Mouse (Mus musculus) ES-E14 (cell line): ENCODE measurements around the gene H2-M10.3. TPM values are rescaled to one million over a fixed set of nuclear protein-coding genes. Genes with fewer than 3 reads are reported as not detected.
A peak's percentile ranks its signal among the peaks of the same experiment; 100 is the strongest.
"Not testable (repeated sequence)": the region's sequence is repeated elsewhere in the genome, so short reads cannot be mapped to it uniquely, and the experiment has no call there.

ENCODE experiments used
- DNase-seq: peaks from one replicate; pipeline ENCODE4 v3.0.0-alpha.2; 2013; ENCODE audit warnings: low read depth, low spot score
- H3K27ac ChIP-seq: 2 replicates; pipeline ENCODE4 v1.5.1; 2012; ENCODE audit warnings: low read depth, mild to moderate bottlenecking, low read length, moderate library complexity, mixed read lengths; ENCODE audit not compliant: poor library complexity, insufficient read depth, severe bottlenecking
- H3K36me3 ChIP-seq: 2 replicates; pipeline ENCODE4 v1.6.1; 2012; ENCODE audit warnings: mild to moderate bottlenecking, low read length, moderate library complexity, mixed read lengths; ENCODE audit not compliant: control insufficient read depth, poor library complexity, insufficient read depth, severe bottlenecking
- H3K4me1 ChIP-seq, 2 experiments: fragments of 150-350 bp in 1 of 2; sonication (generic) in 1 of 2; 2 replicates each; pipeline ENCODE4 v1.6.1; 2012; ENCODE audit warnings: low read length in 2 of 2, mild to moderate bottlenecking in 1 of 2, mixed read lengths in 1 of 2; ENCODE audit not compliant: control insufficient read depth in 2 of 2, insufficient read depth in 2 of 2, poor library complexity in 1 of 2
- H3K4me3 ChIP-seq, 2 experiments: fragments of 150-350 bp in 1 of 2; sonication (generic) in 1 of 2; 2 replicates each; pipeline ENCODE4 v1.5.1; 2012; ENCODE audit warnings: low read length in 2 of 2, low read depth in 1 of 2, mild to moderate bottlenecking in 1 of 2, mixed read lengths in 1 of 2; ENCODE audit not compliant: insufficient read depth in 1 of 2, poor library complexity in 1 of 2, severe bottlenecking in 1 of 2
- H3K9ac ChIP-seq: 2 replicates; pipeline ENCODE4 v1.6.1; 2012; ENCODE audit warnings: low read depth, mild to moderate bottlenecking, low read length, mixed read lengths; ENCODE audit not compliant: poor library complexity, insufficient read depth, severe bottlenecking
- H3K9me3 ChIP-seq: fragments of 150-350 bp; sonication (generic); 2 replicates; pipeline ENCODE4 v1.6.1; 2012; ENCODE audit warnings: low read depth, mild to moderate bottlenecking, low read length; ENCODE audit not compliant: control insufficient read depth, insufficient read depth
- CHD2 ChIP-seq: IDR thresholded peaks from 2 replicates; pipeline ENCODE4 v1.6.1; 2014; ENCODE audit warnings: mild to moderate bottlenecking, low read depth, low read length, inconsistent platforms
- HCFC1 ChIP-seq: IDR thresholded peaks from 2 replicates; pipeline ENCODE4 v1.6.1; 2012; ENCODE audit warnings: low read length, inconsistent platforms, borderline replicate concordance; ENCODE audit not compliant: insufficient read depth
- MAFK ChIP-seq: IDR thresholded peaks from 2 replicates; pipeline ENCODE4 v1.6.1; 2014; ENCODE audit warnings: mild to moderate bottlenecking, low read depth, low read length, inconsistent platforms; ENCODE audit not compliant: insufficient read depth
- ZC3H11A ChIP-seq: IDR thresholded peaks from 2 replicates; pipeline ENCODE4 v1.6.1; 2012; ENCODE audit warnings: low read depth, mild to moderate bottlenecking, inconsistent platforms, low read length, borderline replicate concordance
- ZNF384 ChIP-seq: IDR thresholded peaks from 2 replicates; pipeline ENCODE4 v1.6.1; 2012; ENCODE audit warnings: low read depth, low read length, inconsistent platforms
- in situ Hi-C, 2 experiments: fragments of 600-800 bp; cut with MboI; formaldehyde crosslinking; loops; one replicate each; pipeline ENCODE4 v1.15.1; 2025; ENCODE audit warnings: low sequenced_read_pairs in 2 of 2, inconsistent platforms in 1 of 2; ENCODE audit not compliant: unreplicated experiment in 2 of 2
- total RNA-seq: library from RNA; depleted of rRNA; stranded (reverse); fragments of 300-350 nt; gene quantifications from 2 replicates; pipeline ENCODE4 v1.2.3, GENCODE M21; 2012; rRNA removed

The H2-M10.3 gene
- not detected in 2 replicates for total RNA-seq

GRCm38 (mm10) chr17:36368317-36368716 lies at the start of gene H2-M10.3:
H2-M10.3 (minus strand) TSS chr17:36368417.
- DNase-seq, H3K4me3 ChIP-seq, H3K4me1 ChIP-seq, H3K27ac ChIP-seq, in situ Hi-C loops, H3K9ac ChIP-seq, H3K36me3 ChIP-seq, H3K9me3 ChIP-seq: not testable (repeated sequence)

- no peak overlapping the region for H3K9ac ChIP-seq
- no peaks in the 10 kb centered on the region for H3K4me1 ChIP-seq
- H3K9me3 ChIP-seq = no peaks in the 10 kb centered on the region
- DNase-seq = no peak
- TF ChIP-seq CHD2 (no peak), ZC3H11A (no peak), ZNF384 (no peak), HCFC1 (no peak), MAFK (no peak)
- H3K27ac ChIP-seq = no peak overlapping the region
- H3K4me3 ChIP-seq = no peak overlapping the region
- no peaks in the 10 kb centered on the region for H3K36me3 ChIP-seq
- in situ Hi-C loops = no loop called here
These were observed 49.2 kb upstream of the H2-M10.3 start for GRCm38 (mm10) chr17:36417416-36417815.

GRCm38 (mm10) chr17:36415407-36415806 lies 47.2 kb upstream of the H2-M10.3 start:
- in situ Hi-C loops = no loop called here
- no peak overlapping the region for H3K4me3 ChIP-seq
- no peak for DNase-seq
- no peaks in the 10 kb centered on the region for H3K4me1 ChIP-seq
- no peak for TF ChIP-seq MAFK
- TF ChIP-seq ZC3H11A = no peak
- no peak for TF ChIP-seq ZNF384
- H3K27ac ChIP-seq = no peak overlapping the region
- no peaks in the 10 kb centered on the region for H3K9me3 ChIP-seq
- H3K9ac ChIP-seq = no peak overlapping the region
- H3K36me3 ChIP-seq = no peaks in the 10 kb centered on the region

- Histone ChIP-seq H3K9me3 (no peaks in the 10 kb centered on the region), H3K9ac (no peak overlapping the region), H3K4me3 (no peak overlapping the region), H3K36me3 (no peaks in the 10 kb centered on the region), H3K4me1 (no peaks in the 10 kb centered on the region), H3K27ac (no peak overlapping the region)
- TF ChIP-seq MAFK = no peak
- no peak for TF ChIP-seq HCFC1
- no peak for TF ChIP-seq ZNF384
- no peak for TF ChIP-seq CHD2
- TF ChIP-seq ZC3H11A = no peak
- no peak for DNase-seq
- in situ Hi-C loops = no loop called here
These were observed 46.1 kb upstream of the H2-M10.3 start for GRCm38 (mm10) chr17:36414361-36414760.

GRCm38 (mm10) chr17:36389907-36390306 lies 21.7 kb upstream of the H2-M10.3 start:
- Histone ChIP-seq H3K9ac (no peak overlapping the region), H3K36me3 (no peaks in the 10 kb centered on the region), H3K27ac (no peak overlapping the region), H3K4me1 (no peaks in the 10 kb centered on the region), H3K4me3 (no peak overlapping the region), H3K9me3 (no peaks in the 10 kb centered on the region)
- no peak for TF ChIP-seq CHD2
- TF ChIP-seq MAFK = no peak
- TF ChIP-seq ZNF384 = no peak
- no peak for TF ChIP-seq ZC3H11A
- no peak for TF ChIP-seq HCFC1
- in situ Hi-C loops = loop anchor here in 1 of 2 experiments (10.0 kb wide), 1 partner anchor 375 kb away; no protein-coding TSS in a partner anchor
- no peak for DNase-seq

- H3K27ac ChIP-seq, H3K9ac ChIP-seq, H3K4me1 ChIP-seq, H3K36me3 ChIP-seq, H3K4me3 ChIP-seq, in situ Hi-C loops, H3K9me3 ChIP-seq, DNase-seq: not testable (repeated sequence)
These were observed 5.8 kb downstream of the H2-M10.3 start for GRCm38 (mm10) chr17:36362404-36362803.

- H3K27ac ChIP-seq, H3K9ac ChIP-seq, in situ Hi-C loops, H3K36me3 ChIP-seq, H3K4me3 ChIP-seq, H3K9me3 ChIP-seq, H3K4me1 ChIP-seq: not testable (repeated sequence)
- peak; percentile 3 for DNase-seq
These were observed 10.7 kb downstream of the H2-M10.3 start for GRCm38 (mm10) chr17:36357512-36357911.
